Mouse (Mus musculus) intestine, embryonic 14.5 days (tissue): ENCODE results near the gene Sh2d6. TPM values are rescaled to one million over a fixed set of nuclear protein-coding genes. Genes with fewer than 3 reads are reported as not detected.
"Not testable (repeated sequence)": the region's sequence is repeated elsewhere in the genome, so short reads cannot be mapped to it uniquely, and the experiment has no call there.

ENCODE experiments used
- ATAC-seq: fragments of 200-750 bp; cut with Nextera tagmentation; replicated peaks from 2 replicates; pipeline ENCODE4 v1.8.0; 2017; ENCODE audit warnings: low read depth, moderate number of reproducible peaks, moderate TSS enrichment, moderate library complexity; ENCODE audit not compliant: low FRiP score, low TSS enrichment
- DNase-seq: peaks from one replicate; pipeline ENCODE4 v3.0.0-alpha.2; 2018; ENCODE audit warnings: low spot score
- H3K27ac ChIP-seq: fragments of 300-500 bp; sonication (generic); 2 replicates; pipeline ENCODE4 v1.5.1; 2014; ENCODE audit warnings: low read depth, mild to moderate bottlenecking, control low read depth
- H3K27me3 ChIP-seq: fragments of 300-500 bp; sonication (generic); replicated peaks from 2 replicates; pipeline ENCODE4 v1.6.1; 2014; ENCODE audit warnings: low read length, control low read depth; ENCODE audit not compliant: control insufficient read depth, insufficient read depth
- H3K36me3 ChIP-seq: fragments of 300-500 bp; sonication (generic); 2 replicates; pipeline ENCODE4 v1.6.1; 2014; ENCODE audit warnings: low read length, control low read depth; ENCODE audit not compliant: control insufficient read depth, insufficient read depth
- H3K4me1 ChIP-seq: fragments of 300-500 bp; sonication (generic); replicated peaks from 2 replicates; pipeline ENCODE4 v1.6.1; 2014; ENCODE audit warnings: low read length, control low read depth, mixed read lengths; ENCODE audit not compliant: control insufficient read depth, insufficient read depth
- H3K4me2 ChIP-seq: fragments of 300-500 bp; sonication (generic); 2 replicates; pipeline ENCODE4 v1.6.1; 2014; ENCODE audit warnings: low read length
- H3K4me3 ChIP-seq: fragments of 300-500 bp; sonication (generic); 2 replicates; pipeline ENCODE4 v1.5.1; 2014; ENCODE audit warnings: low read depth, low read length, control low read depth, mixed read lengths
- H3K9ac ChIP-seq: fragments of 300-500 bp; sonication (generic); 2 replicates; pipeline ENCODE4 v1.6.1; 2014; ENCODE audit warnings: mild to moderate bottlenecking, low read length
- H3K9me3 ChIP-seq: fragments of 300-500 bp; sonication (generic); 2 replicates; pipeline ENCODE4 v1.6.1; 2016; ENCODE audit warnings: low read length, control low read depth; ENCODE audit not compliant: control insufficient read depth
- WGBS: fragments of 180-500 bp; shearing (Covaris S2); extraction: QIAGEN DNeasy Blood & Tissue Kit; methylation state at CpG from one replicate; pipeline ENCODE4 v1.1.7; 2014; 5-methylcytosine and 5-hydroxymethylcytosine counted together
- polyA plus RNA-seq: library from polyadenylated mRNA; unstranded; fragments of >200 nt; fragmentation: Nextera tagmentation; extraction: Ambion mirVana; gene quantifications from 2 replicates; pipeline ENCODE4 v1.2.1, GENCODE M21; 2014

Sh2d6 gene
- polyA plus RNA-seq, 1 experiment from 2014 or later: 0.18 TPM

DNA sequence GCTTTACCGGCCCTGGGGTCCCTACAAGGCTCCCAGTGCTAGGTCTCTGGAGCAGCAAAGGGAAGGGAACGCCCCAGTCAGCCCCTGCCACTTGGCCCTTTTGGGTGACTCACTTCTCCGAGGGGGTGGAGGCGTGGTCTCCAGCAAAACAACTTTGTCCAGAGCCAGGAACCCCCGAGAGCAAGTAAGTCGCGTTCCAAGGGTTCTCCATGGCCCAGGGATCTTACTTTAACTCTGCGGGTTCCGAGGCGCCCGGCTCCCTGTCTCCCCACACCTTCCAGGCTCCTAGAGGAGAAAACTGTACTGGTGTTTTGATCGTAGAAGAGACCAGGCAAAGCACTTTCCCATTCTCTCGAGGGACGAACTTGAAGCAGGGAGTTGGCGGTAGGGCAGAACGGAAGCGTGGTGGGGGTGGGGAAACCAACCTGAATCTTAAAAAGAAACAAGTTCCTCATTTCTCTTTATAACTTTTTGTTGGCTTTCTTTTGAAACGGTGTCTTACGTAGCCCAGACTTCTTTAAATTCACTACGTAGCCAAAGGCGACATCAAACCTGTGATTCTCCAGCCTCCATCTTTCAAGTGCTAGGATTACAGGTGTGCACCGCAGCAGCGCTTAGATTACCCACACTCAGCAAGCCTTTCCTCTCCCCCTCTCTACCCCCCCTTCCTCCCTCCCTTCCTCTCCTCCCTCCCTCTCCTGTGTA is 22.9 kb upstream of the Sh2d6 start, which contains the start of gene Capg:
Gene Capg (plus strand): TSS at position 109 of the 705 bp plus-strand sequence.
- Histone ChIP-seq H3K36me3 (no peaks in the 10 kb centered on the region), H3K27me3 (no peaks in the 10 kb centered on the region), H3K9ac (peak within 1 kb of the TSS; percentile 53), H3K4me1 (peaks cover 11% of the 10 kb centered on the region; the same call in 1 of the 2 replicates), H3K27ac (peak within 1 kb of the TSS; percentile 57; the same call in 1 of the 2 replicates), H3K9me3 (no peaks in the 10 kb centered on the region), H3K4me3 (peak within 1 kb of the TSS; percentile 38), H3K4me2 (peak within 1 kb of the TSS; percentile 66)
- 11% methylated on average over 23 of the region's 23 CpGs for WGBS
- DNase-seq: peak; percentile 72
- 0 out of 2 replicates have a peak, but pooled peaks have one; percentile 24 for ATAC-seq

DNA sequence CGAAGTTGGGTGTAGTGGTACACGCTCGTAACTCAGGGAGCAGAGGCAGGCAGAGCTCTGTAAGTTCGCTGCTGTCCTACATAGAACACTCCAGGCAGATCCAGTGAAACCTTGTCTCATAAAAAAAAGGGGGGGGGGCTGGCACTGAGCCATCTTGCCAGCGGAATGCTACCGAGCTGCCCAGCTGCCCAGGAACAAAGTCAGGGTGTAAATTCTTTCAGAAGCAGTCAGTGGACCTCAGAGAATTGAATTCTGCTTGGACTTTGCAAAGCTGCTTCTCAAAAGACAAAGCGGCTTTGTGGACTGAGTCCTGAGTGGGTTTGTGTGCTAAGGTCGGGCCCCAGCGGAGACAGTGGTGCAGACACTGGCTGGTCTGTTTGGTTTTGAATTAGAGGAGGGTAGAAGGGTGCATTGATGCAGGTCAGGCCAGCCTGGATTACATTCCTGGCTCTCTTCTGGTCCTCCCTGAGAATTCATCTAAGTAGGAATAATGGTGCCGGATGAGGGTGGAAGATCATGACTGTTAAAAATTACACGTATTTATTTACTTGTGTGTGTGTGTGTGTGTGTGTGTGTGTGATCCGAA is 21.9 kb upstream of the Sh2d6 start:
- peaks cover 10% of the 10 kb centered on the region; the same call in 1 of the 2 replicates for H3K4me1 ChIP-seq
- H3K27ac ChIP-seq: 0 out of 2 replicates have a peak overlapping the region, but pooled peaks have one; percentile 22
- no peak overlapping the region for H3K4me2 ChIP-seq
- no peak for ATAC-seq
- no peak for DNase-seq
- no peaks in the 10 kb centered on the region for H3K27me3 ChIP-seq
- no peaks in the 10 kb centered on the region for H3K9me3 ChIP-seq
- no peaks in the 10 kb centered on the region for H3K36me3 ChIP-seq
- no peak overlapping the region for H3K4me3 ChIP-seq
- WGBS: 77% methylated on average over 12 of the region's 12 CpGs
- H3K9ac ChIP-seq: no peak overlapping the region

- ATAC-seq (peak; percentile 93), DNase-seq (peak; percentile 86)
- no peaks in the 10 kb centered on the region; the same call in 1 of the 2 replicates for H3K4me1 ChIP-seq
- peak overlapping the region; percentile 67 for H3K4me2 ChIP-seq
- no peaks in the 10 kb centered on the region for H3K36me3 ChIP-seq
- H3K9ac ChIP-seq: peak overlapping the region; percentile 41
- peak overlapping the region; percentile 52 for H3K4me3 ChIP-seq
- H3K27ac ChIP-seq: no peak overlapping the region
- WGBS: under 1% methylated on average over 16 of the region's 16 CpGs
- no peaks in the 10 kb centered on the region for H3K9me3 ChIP-seq
- H3K27me3 ChIP-seq: no peaks in the 10 kb centered on the region
Observed at GRCm38 (mm10) chr6:72538562-72539031, 17.1 kb upstream of the Sh2d6 start.

DNA sequence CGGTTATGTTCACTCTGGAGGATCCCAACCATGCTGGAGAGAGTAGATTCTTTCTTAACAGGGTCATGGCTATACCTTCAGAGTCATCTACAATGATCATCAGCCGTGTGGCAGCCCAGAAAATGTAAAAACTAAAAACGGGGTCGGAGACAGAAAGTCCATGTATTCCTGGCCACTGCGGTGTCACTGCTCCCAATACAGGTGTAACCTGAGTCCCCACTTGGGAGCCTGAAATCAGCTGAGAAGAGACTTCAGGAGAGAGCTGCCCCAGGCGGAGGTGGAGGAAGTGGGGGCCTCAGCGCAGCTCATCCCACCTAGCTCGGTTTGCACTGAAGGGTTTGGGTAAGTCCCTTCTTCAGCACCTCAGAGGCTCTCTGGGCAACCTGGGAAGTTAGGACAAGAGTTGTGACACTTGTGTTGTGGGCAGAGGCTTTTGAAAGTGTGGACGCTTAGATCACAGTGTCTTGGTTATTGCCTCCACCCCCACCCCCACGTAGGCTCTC is 16.5 kb upstream of the Sh2d6 start:
- H3K9ac ChIP-seq: peak overlapping the region; percentile 41; the same call in 1 of the 2 replicates
- DNase-seq (no peak), ATAC-seq (0 out of 2 replicates have a peak, but pooled peaks have one; percentile 3)
- WGBS: 48% methylated on average over 10 of the region's 10 CpGs
- no peaks in the 10 kb centered on the region for H3K27me3 ChIP-seq
- H3K36me3 ChIP-seq: no peaks in the 10 kb centered on the region
- peak overlapping the region; percentile 52 for H3K4me3 ChIP-seq
- H3K9me3 ChIP-seq: no peaks in the 10 kb centered on the region
- no peak overlapping the region for H3K27ac ChIP-seq
- H3K4me2 ChIP-seq: peak overlapping the region; percentile 67
- H3K4me1 ChIP-seq: no peaks in the 10 kb centered on the region; the same call in 1 of the 2 replicates

- H3K4me2 ChIP-seq: peak overlapping the region; percentile 36
- no peaks in the 10 kb centered on the region for H3K36me3 ChIP-seq
- ATAC-seq: no peak
- WGBS: 5% methylated on average over 9 of the region's 9 CpGs
- peak; percentile 90 for DNase-seq
- H3K27ac ChIP-seq: no peak overlapping the region; the same call in 1 of the 2 replicates
- no peaks in the 10 kb centered on the region for H3K9me3 ChIP-seq
- no peak overlapping the region for H3K4me3 ChIP-seq
- H3K27me3 ChIP-seq: no peaks in the 10 kb centered on the region
- no peak overlapping the region for H3K9ac ChIP-seq
- no peaks in the 10 kb centered on the region; the same call in 1 of the 2 replicates for H3K4me1 ChIP-seq
Observed at GRCm38 (mm10) chr6:72535165-72535564, 13.7 kb upstream of the Sh2d6 start.

DNA sequence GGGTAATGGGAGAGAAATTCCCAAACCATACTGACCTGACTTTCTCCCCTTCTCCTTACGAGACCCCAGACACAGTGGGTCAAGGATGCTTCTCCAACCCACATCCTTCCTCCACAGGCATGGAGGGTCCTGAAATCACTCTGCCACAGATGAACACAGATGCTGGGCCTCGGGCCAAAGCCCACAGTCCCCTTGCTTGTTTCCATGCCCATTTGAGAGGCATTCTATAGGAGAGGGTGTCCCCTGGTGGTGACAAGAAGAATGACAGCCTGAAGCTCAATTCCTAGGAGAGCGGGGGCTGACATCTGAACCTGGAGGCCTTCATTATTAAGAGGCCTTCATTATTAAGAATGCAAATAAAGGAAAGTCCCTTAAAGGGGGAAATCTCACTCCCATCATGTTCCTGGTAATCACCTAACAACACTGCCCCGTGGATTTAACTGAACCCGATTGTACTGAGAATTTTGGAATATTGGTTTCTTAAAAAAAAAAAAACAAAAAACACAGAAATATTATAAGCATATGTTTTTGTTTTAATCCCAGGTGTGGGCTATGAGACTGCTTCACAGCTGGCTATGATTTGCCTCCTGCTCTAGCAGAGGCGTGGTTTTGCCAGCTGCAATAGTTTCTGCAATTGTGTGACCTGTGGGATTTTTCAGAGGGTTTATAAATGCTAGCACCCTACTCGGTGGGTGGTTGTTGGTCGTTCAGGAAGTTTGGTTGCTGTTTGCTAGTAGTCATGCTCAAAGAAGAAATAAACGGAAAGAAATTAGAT is 12.7 kb upstream of the Sh2d6 start:
- ATAC-seq (peak; percentile 41), DNase-seq (peak; percentile 76)
- H3K36me3 ChIP-seq: no peaks in the 10 kb centered on the region
- no peak overlapping the region for H3K4me3 ChIP-seq
- H3K4me1 ChIP-seq: no peaks in the 10 kb centered on the region; the same call in 1 of the 2 replicates
- H3K27ac ChIP-seq: no peak overlapping the region
- no peak overlapping the region for H3K4me2 ChIP-seq
- 44% methylated on average over 9 of the region's 9 CpGs for WGBS
- H3K27me3 ChIP-seq: no peaks in the 10 kb centered on the region
- no peaks in the 10 kb centered on the region for H3K9me3 ChIP-seq
- no peak overlapping the region for H3K9ac ChIP-seq

GRCm38 (mm10) chr6:72533555-72533954 is 12.0 kb upstream of the Sh2d6 start:
- WGBS: 26% methylated on average over 1 of the region's 1 CpGs
- DNase-seq, H3K4me1 ChIP-seq, H3K36me3 ChIP-seq, H3K4me3 ChIP-seq, H3K27ac ChIP-seq, H3K9me3 ChIP-seq, H3K9ac ChIP-seq, H3K4me2 ChIP-seq, H3K27me3 ChIP-seq: not testable (repeated sequence)
- peak; percentile 56 for ATAC-seq

- Histone ChIP-seq H3K4me3 (no peak overlapping the region), H3K4me1 (no peaks in the 10 kb centered on the region; the same call in 1 of the 2 replicates), H3K4me2 (no peak overlapping the region), H3K9ac (no peak overlapping the region), H3K36me3 (no peaks in the 10 kb centered on the region), H3K27me3 (no peaks in the 10 kb centered on the region), H3K27ac (no peak overlapping the region), H3K9me3 (no peaks in the 10 kb centered on the region)
- ATAC-seq: no peak
- DNase-seq: no peak
- 79% methylated on average over 4 of the region's 4 CpGs for WGBS
Observed at GRCm38 (mm10) chr6:72532580-72532979, 11.1 kb upstream of the Sh2d6 start.
